Mouse (Mus musculus) stomach, embryonic 14.5 days (tissue): Measurements from ENCODE around the gene Inpp5b. TPM values are rescaled to one million over a fixed set of nuclear protein-coding genes. Genes with fewer than 3 reads are reported as not detected.

Source experiments
- ATAC-seq: fragments of 200-750 bp; cut with Nextera tagmentation; 2 replicates; pipeline ENCODE4 v1.8.0; 2017; ENCODE audit warnings: low read depth, moderate TSS enrichment; ENCODE audit not compliant: insufficient number of reproducible peaks, insufficient read depth, low FRiP score
- H3K27ac ChIP-seq: fragments of 300-500 bp; sonication (generic); 2 replicates; pipeline ENCODE4 v1.5.1; 2014; ENCODE audit warnings: mild to moderate bottlenecking, low read length, moderate library complexity, mixed read lengths
- H3K27me3 ChIP-seq: fragments of 300-500 bp; sonication (generic); 2 replicates; pipeline ENCODE4 v1.6.1; 2014; ENCODE audit warnings: low read length, control low read depth, mixed read lengths; ENCODE audit not compliant: control insufficient read depth, insufficient read depth
- H3K36me3 ChIP-seq: fragments of 300-500 bp; sonication (generic); 2 replicates; pipeline ENCODE4 v1.6.1; 2014; ENCODE audit warnings: mild to moderate bottlenecking, control low read depth, low read length, moderate library complexity, mixed read lengths; ENCODE audit not compliant: control insufficient read depth, insufficient read depth
- H3K4me1 ChIP-seq: fragments of 300-500 bp; sonication (generic); 2 replicates; pipeline ENCODE4 v1.6.1; 2014; ENCODE audit warnings: low read length, control low read depth, mixed read lengths; ENCODE audit not compliant: control insufficient read depth, insufficient read depth
- H3K4me2 ChIP-seq: fragments of 300-500 bp; sonication (generic); replicated peaks from 2 replicates; pipeline ENCODE4 v1.6.1; 2014; ENCODE audit warnings: low read depth, low read length, control low read depth
- H3K4me3 ChIP-seq: fragments of 300-500 bp; sonication (generic); 2 replicates; pipeline ENCODE4 v1.5.1; 2014; ENCODE audit warnings: low read depth, low read length, control low read depth
- H3K9ac ChIP-seq: fragments of 300-500 bp; sonication (generic); replicated peaks from 2 replicates; pipeline ENCODE4 v1.6.1; 2014; ENCODE audit warnings: low read depth, mild to moderate bottlenecking, control low read depth, low read length, moderate library complexity, mixed read lengths
- H3K9me3 ChIP-seq: fragments of 300-500 bp; sonication (generic); 2 replicates; pipeline ENCODE4 v1.6.1; 2016; ENCODE audit warnings: low read depth, low read length, control low read depth; ENCODE audit not compliant: control insufficient read depth
- WGBS: fragments of 180-500 bp; shearing (Covaris S2); extraction: QIAGEN DNeasy Blood & Tissue Kit; methylation state at CpG from one replicate; pipeline ENCODE4 v1.1.7; 2014; 5-methylcytosine and 5-hydroxymethylcytosine counted together
- polyA plus RNA-seq: library from polyadenylated mRNA; unstranded; fragments of >200 nt; fragmentation: Nextera tagmentation; extraction: Ambion mirVana; gene quantifications from 2 replicates; pipeline ENCODE4 v1.2.1, GENCODE M21; 2014

Inpp5b gene
- polyA plus RNA-seq, 1 experiment from 2014 or later = 27.4 TPM

DNA sequence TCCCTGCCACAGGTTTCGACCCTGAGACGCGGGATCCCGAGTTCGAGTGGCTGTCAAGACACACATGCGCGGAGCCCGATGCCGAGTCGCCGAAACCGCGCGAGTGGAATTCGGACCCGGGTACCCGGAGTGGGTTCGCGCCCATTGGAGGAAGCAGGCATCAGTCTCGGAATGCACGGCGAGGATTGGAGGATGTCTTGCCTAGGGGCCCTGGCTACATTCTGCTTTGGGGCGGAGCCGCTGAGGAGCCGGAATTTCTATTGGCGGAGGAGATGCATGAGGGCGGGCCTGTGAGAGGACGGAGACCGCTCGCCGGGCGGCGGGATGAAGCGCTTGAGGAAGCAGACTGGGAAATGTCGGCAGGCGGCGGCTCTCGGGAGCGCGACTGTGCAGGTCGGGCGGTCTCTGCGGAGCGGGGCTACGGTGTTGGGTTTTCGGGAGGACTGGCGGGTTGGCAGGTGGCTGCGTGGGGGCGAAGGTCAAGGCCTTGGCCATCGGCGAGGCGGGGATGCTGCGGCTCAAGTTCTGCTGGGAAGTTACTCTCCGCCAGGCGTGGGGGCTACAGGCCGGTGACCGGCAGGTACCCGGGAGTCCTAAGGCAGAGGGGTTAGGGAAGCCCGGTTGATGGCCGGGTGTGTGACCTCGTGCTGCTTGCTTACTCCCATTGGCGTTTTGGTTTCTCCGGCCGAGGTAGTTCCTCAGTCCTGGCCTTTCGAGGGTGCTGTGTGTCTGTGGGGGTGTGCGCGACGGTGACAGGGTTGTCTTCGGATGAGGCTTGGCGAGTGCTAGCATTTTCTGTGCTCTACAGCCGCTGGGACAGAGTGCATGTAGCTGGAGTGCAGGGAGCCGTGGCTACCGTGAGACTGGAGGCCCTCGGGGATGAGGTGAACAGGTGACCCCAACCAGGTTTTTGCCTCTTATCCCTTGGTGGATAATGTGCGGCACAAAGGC is 9.9 kb downstream of the Inpp5b start:
- no peak overlapping the region for H3K27ac ChIP-seq
- H3K9ac ChIP-seq = peak overlapping the region; percentile 49

GRCm38 (mm10) chr4:124752281-124753199 is 10.9 kb downstream of the Inpp5b start:
- no peaks in the 10 kb centered on the region for H3K27me3 ChIP-seq
- no peaks in the 10 kb centered on the region for H3K36me3 ChIP-seq
- H3K9ac ChIP-seq = peak overlapping the region; percentile 49; the same call in 1 of the 2 replicates
- H3K4me3 ChIP-seq = peak overlapping the region; percentile 64
- WGBS = 23% methylated on average over 15 of the region's 15 CpGs
- H3K4me1 ChIP-seq = peaks cover 23% of the 10 kb centered on the region
- H3K27ac ChIP-seq = no peak overlapping the region
- ATAC-seq = no peak
- H3K4me2 ChIP-seq = peak overlapping the region; percentile 93
- H3K9me3 ChIP-seq = no peaks in the 10 kb centered on the region

More for the DNA sequence above, 9.9 kb downstream of the Inpp5b start:
- Histone ChIP-seq H3K27me3 (no peaks in the 10 kb centered on the region), H3K9me3 (no peaks in the 10 kb centered on the region), H3K4me2 (peak overlapping the region; percentile 93), H3K4me3 (peak overlapping the region; percentile 64), H3K4me1 (peaks cover 23% of the 10 kb centered on the region), H3K36me3 (no peaks in the 10 kb centered on the region)
- WGBS = under 1% methylated on average over 75 of the region's 75 CpGs
- peak; percentile 99 for ATAC-seq

DNA sequence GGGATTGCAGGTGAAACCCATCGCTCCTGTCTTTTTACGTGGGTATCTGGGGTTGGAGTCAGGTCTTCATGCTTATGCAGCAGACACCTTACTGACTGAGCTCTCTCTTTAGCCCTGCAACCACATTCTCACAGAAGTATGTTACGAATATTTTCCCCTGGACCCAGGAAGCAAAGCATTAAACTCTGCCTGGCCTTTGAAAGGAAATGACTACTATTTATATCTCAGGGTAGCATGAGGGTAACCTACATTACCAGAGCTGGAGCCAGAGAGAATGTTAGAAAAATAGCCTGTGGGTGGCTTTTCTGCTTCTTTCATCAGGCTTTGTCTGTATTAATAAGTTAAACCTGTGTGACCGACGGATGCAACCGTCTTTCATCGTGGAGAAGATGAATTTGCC is 13.9 kb downstream of the Inpp5b start:
- Histone ChIP-seq H3K27ac (peak overlapping the region; percentile 36), H3K9me3 (no peaks in the 10 kb centered on the region), H3K4me3 (no peak overlapping the region), H3K36me3 (no peaks in the 10 kb centered on the region), H3K9ac (no peak overlapping the region), H3K27me3 (no peaks in the 10 kb centered on the region), H3K4me2 (no peak overlapping the region), H3K4me1 (peaks cover 26% of the 10 kb centered on the region)
- 30% methylated on average over 7 of the region's 7 CpGs for WGBS
- no peak for ATAC-seq

DNA sequence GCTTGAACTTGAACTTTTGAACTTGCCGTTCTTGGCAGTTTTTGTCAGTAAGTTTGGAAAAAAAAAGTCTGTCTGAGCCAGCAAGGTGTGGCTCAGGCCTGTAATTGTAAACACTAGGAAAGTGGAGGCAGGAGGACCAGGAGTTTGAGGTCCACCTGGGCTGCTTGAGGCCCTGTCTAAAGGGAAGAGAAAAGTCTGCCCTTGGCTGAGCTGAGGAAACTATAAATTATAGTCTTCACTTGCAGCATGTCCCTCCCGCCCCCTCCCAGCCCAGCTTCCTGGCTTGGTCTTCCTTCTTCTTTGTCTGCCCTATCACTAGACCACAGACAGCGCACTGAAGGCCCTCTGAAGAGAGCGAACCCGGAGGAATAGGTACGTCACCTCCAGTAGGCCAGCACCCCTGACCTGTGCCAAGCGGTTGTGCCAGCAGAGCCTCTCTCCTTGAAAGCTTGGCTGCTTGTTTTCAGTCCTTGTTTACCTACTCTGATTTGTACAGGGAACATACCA is 17.7 kb downstream of the Inpp5b start:
- H3K27ac ChIP-seq = peak overlapping the region; percentile 53
- no peaks in the 10 kb centered on the region for H3K36me3 ChIP-seq
- no peak overlapping the region for H3K4me3 ChIP-seq
- H3K4me1 ChIP-seq = 0 out of 2 replicates have a peak, but pooled peaks cover 14% of the 10 kb centered on the region
- no peaks in the 10 kb centered on the region for H3K9me3 ChIP-seq
- H3K9ac ChIP-seq = no peak overlapping the region
- WGBS = 29% methylated on average over 7 of the region's 7 CpGs
- peak; percentile 70 for ATAC-seq
- no peaks in the 10 kb centered on the region for H3K27me3 ChIP-seq
- H3K4me2 ChIP-seq = no peak overlapping the region

- Histone ChIP-seq H3K4me2 (no peak overlapping the region), H3K4me1 (0 out of 2 replicates have a peak, but pooled peaks cover 7% of the 10 kb centered on the region), H3K4me3 (no peak overlapping the region), H3K9me3 (no peaks in the 10 kb centered on the region), H3K36me3 (no peaks in the 10 kb centered on the region), H3K9ac (no peak overlapping the region), H3K27ac (no peak overlapping the region), H3K27me3 (no peaks in the 10 kb centered on the region)
- ATAC-seq = no peak
- 41% methylated on average over 1 of the region's 1 CpGs for WGBS
Measured at GRCm38 (mm10) chr4:124761201-124761600, 19.6 kb downstream of the Inpp5b start.

GRCm38 (mm10) chr4:124762858-124763452 is 21.3 kb downstream of the Inpp5b start:
- no peaks in the 10 kb centered on the region for H3K27me3 ChIP-seq
- no peaks in the 10 kb centered on the region for H3K36me3 ChIP-seq
- H3K4me2 ChIP-seq = no peak overlapping the region
- no peak for ATAC-seq
- H3K9me3 ChIP-seq = no peaks in the 10 kb centered on the region
- no peak overlapping the region for H3K27ac ChIP-seq
- no peak overlapping the region for H3K9ac ChIP-seq
- H3K4me3 ChIP-seq = no peak overlapping the region
- 69% methylated on average over 6 of the region's 6 CpGs for WGBS
- H3K4me1 ChIP-seq = 0 out of 2 replicates have a peak, but pooled peaks cover 4% of the 10 kb centered on the region

DNA sequence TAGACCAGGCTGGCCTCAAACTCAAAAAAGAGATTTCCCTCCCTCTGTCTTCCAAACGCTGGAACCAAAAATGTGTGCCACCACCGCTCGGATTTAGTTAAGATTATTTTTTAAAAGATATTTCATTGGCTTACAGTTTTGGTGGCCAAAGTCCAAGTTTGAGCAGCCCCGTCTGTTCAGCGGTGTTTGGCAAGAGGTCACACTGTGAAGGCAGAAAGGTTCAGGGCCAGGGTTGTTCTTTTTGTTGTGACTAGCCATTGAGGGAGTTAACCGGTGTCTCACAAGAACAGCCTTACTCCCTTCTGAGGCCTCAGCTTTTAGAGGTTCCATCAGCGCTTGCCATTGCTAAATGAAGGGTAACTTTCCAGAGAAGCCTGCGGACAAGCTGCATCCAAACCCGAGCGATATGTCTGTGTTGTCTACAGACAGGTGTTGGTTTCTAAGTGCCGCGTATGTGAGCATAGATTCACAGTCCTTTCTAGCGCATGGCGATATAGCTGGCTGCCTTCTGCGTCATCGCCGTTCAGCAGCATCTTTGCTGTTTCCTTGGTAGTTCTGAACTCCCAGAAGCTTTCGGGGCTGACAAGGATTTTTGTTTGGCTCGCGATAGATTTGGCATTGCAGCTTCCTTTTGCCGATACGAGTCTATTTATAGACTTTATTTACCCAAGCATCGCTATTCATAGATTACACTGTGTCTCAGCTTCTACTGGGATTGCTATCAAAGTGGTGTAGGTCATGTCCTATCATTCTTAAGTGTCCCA is 24.3 kb downstream of the Inpp5b start:
- H3K27ac ChIP-seq = no peak overlapping the region
- no peaks in the 10 kb centered on the region for H3K27me3 ChIP-seq
- H3K9me3 ChIP-seq = no peaks in the 10 kb centered on the region
- no peak overlapping the region for H3K4me3 ChIP-seq
- H3K4me2 ChIP-seq = no peak overlapping the region
- no peak for ATAC-seq
- no peak overlapping the region for H3K9ac ChIP-seq
- no peaks in the 10 kb centered on the region for H3K36me3 ChIP-seq
- no peaks in the 10 kb centered on the region for H3K4me1 ChIP-seq
- 82% methylated on average over 23 of the region's 23 CpGs for WGBS
